Mouse (Mus musculus) hindbrain, postnatal 0 days (tissue): ENCODE results near the gene Dpy30. TPM values are rescaled to one million over a fixed set of nuclear protein-coding genes. Genes with fewer than 3 reads are reported as not detected.

ENCODE experiments used
- ATAC-seq: fragments of 200-750 bp; cut with Nextera tagmentation; 2 replicates; pipeline ENCODE4 v1.8.0; 2017; ENCODE audit warnings: mild to moderate bottlenecking, moderate TSS enrichment, moderate library complexity
- DNase-seq: peaks from one replicate; pipeline ENCODE4 v3.0.0-alpha.2; 2015; ENCODE audit warnings: low spot score
- H3K27ac ChIP-seq: fragments of 300-500 bp; sonication (generic); 2 replicates; pipeline ENCODE4 v1.5.1; 2014; ENCODE audit warnings: mild to moderate bottlenecking
- H3K27me3 ChIP-seq: fragments of 300-500 bp; sonication (generic); 2 replicates; pipeline ENCODE4 v1.6.1; 2014; ENCODE audit warnings: low read length, mixed read lengths; ENCODE audit not compliant: insufficient read depth
- H3K36me3 ChIP-seq: fragments of 300-500 bp; sonication (generic); 2 replicates; pipeline ENCODE4 v1.6.1; 2014; ENCODE audit warnings: low read length, mixed read lengths; ENCODE audit not compliant: insufficient read depth
- H3K4me1 ChIP-seq: fragments of 300-500 bp; sonication (generic); 2 replicates; pipeline ENCODE4 v1.6.1; 2014; ENCODE audit warnings: antibody characterized with exemption, low read length, mixed read lengths; ENCODE audit not compliant: insufficient read depth
- H3K4me2 ChIP-seq: fragments of 300-500 bp; sonication (generic); 2 replicates; pipeline ENCODE4 v1.6.1; 2014; ENCODE audit warnings: low read depth, mild to moderate bottlenecking, low read length, moderate library complexity, mixed read lengths
- H3K4me3 ChIP-seq: fragments of 300-500 bp; sonication (generic); 2 replicates; pipeline ENCODE4 v1.5.1; 2014; ENCODE audit warnings: low read length
- H3K9ac ChIP-seq: fragments of 300-500 bp; sonication (generic); replicated peaks from 2 replicates; pipeline ENCODE4 v1.6.1; 2014; ENCODE audit warnings: mild to moderate bottlenecking, low read length, moderate library complexity, mixed read lengths
- H3K9me3 ChIP-seq: fragments of 300-500 bp; sonication (generic); 2 replicates; pipeline ENCODE4 v1.6.1; 2016; ENCODE audit warnings: low read length, mixed read lengths
- CTCF ChIP-seq: IDR thresholded peaks from 2 replicates; pipeline ENCODE4 v1.5.1; 2016; ENCODE audit warnings: antibody characterized with exemption, control low read depth, low read depth
- WGBS: fragments of 180-500 bp; shearing (Covaris S2); extraction: QIAGEN DNeasy Blood & Tissue Kit; methylation state at CpG from one replicate; pipeline ENCODE4 v1.1.7; 2014; 5-methylcytosine and 5-hydroxymethylcytosine counted together
- polyA plus RNA-seq: library from polyadenylated mRNA; unstranded; fragments of >200 nt; fragmentation: Nextera tagmentation; extraction: Ambion mirVana; gene quantifications from 2 replicates; pipeline ENCODE4 v1.2.1, GENCODE M21; 2015
- total RNA-seq: library from RNA; depleted of rRNA; stranded (reverse); fragments of >200 nt; gene quantifications from 2 replicates; pipeline ENCODE4 v1.2.3, GENCODE M21; 2014

Gene Dpy30
- total and polyA plus RNA-seq, 2 experiments from 2014 or later, result 42.5 to 253 TPM

DNA sequence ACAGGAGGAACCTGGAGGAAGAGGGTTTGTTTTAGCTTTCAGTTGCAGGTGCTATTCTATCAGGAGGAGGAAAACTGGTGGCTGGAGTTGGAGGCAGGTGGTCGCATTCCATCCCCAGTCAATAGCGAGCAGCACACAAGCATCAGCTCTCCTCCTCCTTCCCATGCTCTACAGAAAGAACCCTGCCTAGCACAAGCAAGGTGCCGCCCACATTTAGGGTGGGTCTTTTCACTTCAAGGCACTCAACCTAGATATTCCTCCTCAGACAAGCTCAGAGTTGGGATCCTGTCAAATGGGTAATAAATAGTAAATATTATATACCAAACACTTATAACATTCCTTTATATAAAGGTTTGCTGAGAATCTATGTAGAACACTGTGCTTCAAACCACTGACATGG is 33.5 kb downstream of the Dpy30 start:
- Histone ChIP-seq H3K4me3 (no peak overlapping the region), H3K27me3 (no peaks in the 10 kb centered on the region), H3K27ac (no peak overlapping the region), H3K36me3 (no peaks in the 10 kb centered on the region), H3K9me3 (no peaks in the 10 kb centered on the region), H3K4me1 (0 out of 2 replicates have a peak, but pooled peaks cover 4% of the 10 kb centered on the region), H3K4me2 (no peak overlapping the region), H3K9ac (no peak overlapping the region)
- ATAC-seq (no peak), DNase-seq (no peak)
- 74% methylated on average over 3 of the region's 3 CpGs for whole genome bisulfite sequencing
- no peak for TF ChIP-seq CTCF

GRCm38 (mm10) chr17:74288626-74289025 is 35.1 kb downstream of the Dpy30 start:
- Histone ChIP-seq H3K9ac (no peak overlapping the region), H3K27ac (no peak overlapping the region), H3K4me2 (no peak overlapping the region), H3K36me3 (no peaks in the 10 kb centered on the region), H3K27me3 (no peaks in the 10 kb centered on the region), H3K9me3 (no peaks in the 10 kb centered on the region), H3K4me1 (0 out of 2 replicates have a peak, but pooled peaks cover 4% of the 10 kb centered on the region), H3K4me3 (no peak overlapping the region)
- no peak for ATAC-seq
- TF ChIP-seq CTCF, result no peak
- no peak for DNase-seq
- WGBS, result 88% methylated on average over 2 of the region's 2 CpGs

DNA sequence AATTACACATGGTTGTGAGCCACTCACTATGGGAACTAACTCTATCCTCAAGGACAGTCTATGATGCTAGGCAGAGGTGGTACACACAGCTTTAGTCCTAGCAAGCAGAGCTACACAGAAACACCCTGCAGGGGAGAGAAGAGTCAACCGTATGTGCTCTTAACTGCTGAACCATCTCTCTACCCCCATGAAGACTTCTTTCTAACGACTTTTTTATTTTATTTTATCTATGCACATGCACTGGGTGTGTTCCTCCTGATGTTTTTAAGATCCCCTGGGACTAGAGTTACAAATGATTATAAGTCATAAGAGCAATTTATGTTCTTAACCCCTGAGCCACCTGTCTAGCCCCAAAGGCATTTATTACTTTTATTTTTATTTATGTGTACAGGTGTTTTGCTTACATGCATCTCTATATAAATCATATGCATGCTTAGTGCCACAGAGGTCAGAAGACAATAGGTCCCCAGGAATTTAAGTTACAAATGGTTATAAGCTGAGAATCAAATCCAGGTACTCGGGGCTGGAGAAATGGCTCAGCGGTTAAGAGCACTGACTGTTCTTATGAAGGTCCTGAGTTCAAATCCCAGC is 37.5 kb downstream of the Dpy30 start:
- ATAC-seq (no peak), DNase-seq (no peak)
- H3K9ac ChIP-seq, result no peak overlapping the region
- 79% methylated on average over 4 of the region's 4 CpGs for WGBS
- no peaks in the 10 kb centered on the region for H3K27me3 ChIP-seq
- no peak for TF ChIP-seq CTCF
- no peaks in the 10 kb centered on the region for H3K9me3 ChIP-seq
- H3K36me3 ChIP-seq, result no peaks in the 10 kb centered on the region
- no peak overlapping the region for H3K4me3 ChIP-seq
- H3K27ac ChIP-seq, result no peak overlapping the region
- no peaks in the 10 kb centered on the region for H3K4me1 ChIP-seq
- H3K4me2 ChIP-seq, result no peak overlapping the region

DNA sequence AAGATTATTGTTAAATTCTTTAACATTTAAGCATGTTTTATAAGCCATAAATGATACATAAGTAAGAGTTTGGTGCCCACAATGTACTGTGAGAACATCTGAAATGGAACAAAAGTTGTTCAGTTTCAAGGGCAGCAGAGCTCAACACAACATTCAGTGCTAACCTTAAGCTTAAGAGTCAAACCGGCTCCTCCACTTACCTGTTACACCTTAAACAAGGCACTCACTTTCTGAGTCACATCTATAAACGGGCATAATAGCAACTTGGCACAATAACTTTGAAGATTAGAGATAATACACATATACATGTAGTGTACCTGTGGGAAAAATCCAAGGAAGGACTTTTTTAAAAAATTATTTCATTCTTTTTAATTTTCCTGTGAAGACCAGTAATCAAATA is 38.0 kb downstream of the Dpy30 start:
- Histone ChIP-seq H3K4me2 (no peak overlapping the region), H3K36me3 (no peaks in the 10 kb centered on the region), H3K9ac (no peak overlapping the region), H3K27me3 (no peaks in the 10 kb centered on the region), H3K9me3 (no peaks in the 10 kb centered on the region), H3K4me3 (no peak overlapping the region), H3K27ac (no peak overlapping the region), H3K4me1 (no peaks in the 10 kb centered on the region)
- ATAC-seq (no peak), DNase-seq (no peak)
- 93% methylated on average over 2 of the region's 2 CpGs for WGBS
- no peak for TF ChIP-seq CTCF

- Histone ChIP-seq H3K27ac (no peak overlapping the region), H3K4me1 (no peaks in the 10 kb centered on the region), H3K27me3 (no peaks in the 10 kb centered on the region), H3K9me3 (no peaks in the 10 kb centered on the region), H3K9ac (no peak overlapping the region), H3K36me3 (no peaks in the 10 kb centered on the region), H3K4me3 (no peak overlapping the region), H3K4me2 (no peak overlapping the region)
- DNase-seq (no peak), ATAC-seq (no peak)
- 65% methylated on average over 2 of the region's 2 CpGs for WGBS
- TF ChIP-seq CTCF, result no peak
These were observed 39.2 kb downstream of the Dpy30 start for GRCm38 (mm10) chr17:74284397-74285115.

- no peak overlapping the region for H3K4me3 ChIP-seq
- no peaks in the 10 kb centered on the region for H3K4me1 ChIP-seq
- no peak for ATAC-seq
- no peaks in the 10 kb centered on the region for H3K36me3 ChIP-seq
- H3K27me3 ChIP-seq, result no peaks in the 10 kb centered on the region
- H3K4me2 ChIP-seq, result no peak overlapping the region
- no peak for DNase-seq
- WGBS, result 92% methylated on average over 3 of the region's 3 CpGs
- no peaks in the 10 kb centered on the region for H3K9me3 ChIP-seq
- TF ChIP-seq CTCF, result no peak
- no peak overlapping the region for H3K9ac ChIP-seq
- no peak overlapping the region for H3K27ac ChIP-seq
These were observed 41.7 kb downstream of the Dpy30 start for GRCm38 (mm10) chr17:74282024-74282423.
